Mouse (Mus musculus): ENCODE results near the gene Vti1a.

Gene Vti1a

DNA sequence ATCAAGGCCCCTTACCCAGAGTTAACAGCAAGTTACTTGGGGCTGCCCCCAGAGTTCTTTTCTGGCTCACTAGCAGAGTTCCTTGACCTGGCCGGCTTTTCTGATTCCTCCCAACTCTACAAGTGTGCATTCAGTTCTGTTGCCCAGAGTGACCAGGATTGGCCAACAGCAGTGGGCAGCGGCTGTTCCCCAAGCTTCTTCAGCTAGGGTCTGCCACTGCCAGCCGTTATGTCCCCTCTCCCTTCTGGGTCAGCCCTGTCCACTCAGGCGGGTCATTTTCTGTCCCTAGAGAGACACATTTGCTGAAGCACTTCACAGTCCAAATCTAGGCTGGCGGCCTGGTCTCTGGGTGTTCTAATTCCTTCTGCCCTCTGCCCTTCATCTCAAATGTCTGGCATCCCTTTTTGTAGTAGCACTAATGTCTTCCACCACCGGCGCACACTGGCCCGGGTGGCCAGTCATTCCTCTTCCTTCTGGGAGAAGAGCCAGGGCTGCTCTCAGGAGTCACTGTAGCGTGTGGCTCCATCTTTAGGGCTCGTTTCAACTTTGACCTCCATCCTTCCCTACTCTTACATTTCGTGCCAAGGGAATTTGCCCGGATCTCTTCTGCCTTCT, 305.0 kb downstream of the Vti1a start:
- DNase-seq (ENCODE audit: low spot score): no peak

DNA sequence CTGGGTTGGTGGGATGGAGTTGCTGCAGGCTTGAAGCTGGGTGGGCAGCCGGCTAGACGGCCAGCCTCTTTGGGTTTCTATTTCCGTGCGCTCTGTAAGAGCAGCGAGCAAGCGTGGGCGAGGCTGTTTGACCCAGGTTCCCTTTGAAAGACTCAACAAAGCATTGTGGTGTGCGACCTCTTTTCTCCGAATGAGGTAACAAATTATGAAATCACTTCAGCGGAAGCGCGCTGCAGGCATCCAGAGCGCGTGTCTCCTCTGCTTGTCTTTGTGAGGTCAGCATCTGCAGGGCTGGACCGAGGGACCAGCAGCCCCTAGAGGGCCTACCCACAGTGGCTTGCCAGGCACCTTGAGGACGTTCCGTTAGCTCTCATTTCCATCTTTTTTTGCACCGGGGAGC, 306.7 kb downstream of the Vti1a start:
- no peak for DNase-seq (ENCODE audit: low spot score)

DNA sequence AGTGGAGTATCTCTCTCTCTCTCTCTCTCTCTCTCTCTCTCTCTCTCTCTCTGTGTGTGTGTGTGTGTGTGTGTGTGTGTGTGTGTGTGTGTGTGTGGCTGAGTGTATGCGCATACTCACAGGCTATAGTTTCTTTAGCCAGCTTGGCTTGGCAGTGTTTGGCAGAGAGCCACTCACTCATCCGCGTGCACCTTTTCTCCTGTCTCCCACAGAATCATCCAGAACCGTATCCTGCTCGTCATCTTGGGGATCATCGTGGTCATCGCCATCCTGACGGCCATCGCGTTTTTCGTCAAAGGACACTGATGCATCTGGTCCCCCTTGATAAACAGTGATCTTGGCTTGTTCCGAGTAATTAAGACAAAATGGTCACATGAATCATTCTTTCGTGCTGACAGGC, 307.5 kb downstream of the Vti1a start:
- no peak for DNase-seq (ENCODE audit: low spot score)

DNA sequence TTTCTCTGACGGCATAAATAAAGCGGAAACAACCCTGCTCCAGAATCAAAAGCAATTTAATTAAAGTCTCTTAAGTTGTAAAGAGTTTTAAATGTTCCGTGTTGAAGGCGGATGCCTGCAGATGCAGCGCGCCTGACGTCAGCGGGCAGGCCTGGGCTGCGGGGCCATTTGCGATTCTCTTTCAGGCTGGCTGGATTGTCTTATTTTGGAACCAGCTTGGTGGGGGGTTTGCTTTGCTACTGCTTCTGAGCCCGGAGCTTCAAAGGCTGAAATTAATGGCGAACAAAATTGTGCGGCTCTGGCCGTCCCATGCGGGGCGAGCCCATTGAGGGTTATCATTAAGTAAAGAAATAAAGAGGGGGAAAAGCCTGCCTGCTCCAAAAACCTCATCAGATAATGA, 310.4 kb downstream of the Vti1a start:
- no peak for DNase-seq (ENCODE audit: low spot score)

- no peak for DNase-seq (ENCODE audit: low spot score)
These were observed 310.9 kb downstream of the Vti1a start for GRCm38 (mm10) chr19:55626952-55627351.

DNA sequence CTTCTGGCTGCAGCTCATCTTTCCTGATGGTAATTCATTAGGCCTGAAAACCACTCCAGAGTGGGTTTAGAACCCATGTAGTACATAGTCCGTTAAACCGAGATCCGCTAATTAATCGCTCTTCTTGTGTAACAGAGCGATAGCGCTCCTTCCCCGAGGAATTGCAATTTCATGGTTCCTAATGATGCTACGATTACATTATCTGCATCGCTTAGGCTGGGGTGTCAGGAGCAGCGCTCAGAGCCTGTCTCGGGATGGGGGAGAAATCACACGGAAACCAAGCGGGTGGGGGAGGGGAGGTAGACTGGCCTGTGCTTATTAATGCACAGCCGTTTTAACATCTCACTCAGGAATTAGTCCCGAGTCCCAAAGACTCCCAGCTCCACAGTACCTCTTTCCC, 319.4 kb downstream of the Vti1a start:
- no peak for DNase-seq (ENCODE audit: low spot score)

- DNase-seq (ENCODE audit: low spot score): no peak
These were observed 324.2 kb downstream of the Vti1a start for GRCm38 (mm10) chr19:55640251-55640650.

- no peak for DNase-seq (ENCODE audit: low spot score)
These were observed 325.8 kb downstream of the Vti1a start for GRCm38 (mm10) chr19:55641891-55642290.

GRCm38 (mm10) chr19:55642361-55642760, 326.3 kb downstream of the Vti1a start:
- DNase-seq (ENCODE audit: low spot score): no peak

DNA sequence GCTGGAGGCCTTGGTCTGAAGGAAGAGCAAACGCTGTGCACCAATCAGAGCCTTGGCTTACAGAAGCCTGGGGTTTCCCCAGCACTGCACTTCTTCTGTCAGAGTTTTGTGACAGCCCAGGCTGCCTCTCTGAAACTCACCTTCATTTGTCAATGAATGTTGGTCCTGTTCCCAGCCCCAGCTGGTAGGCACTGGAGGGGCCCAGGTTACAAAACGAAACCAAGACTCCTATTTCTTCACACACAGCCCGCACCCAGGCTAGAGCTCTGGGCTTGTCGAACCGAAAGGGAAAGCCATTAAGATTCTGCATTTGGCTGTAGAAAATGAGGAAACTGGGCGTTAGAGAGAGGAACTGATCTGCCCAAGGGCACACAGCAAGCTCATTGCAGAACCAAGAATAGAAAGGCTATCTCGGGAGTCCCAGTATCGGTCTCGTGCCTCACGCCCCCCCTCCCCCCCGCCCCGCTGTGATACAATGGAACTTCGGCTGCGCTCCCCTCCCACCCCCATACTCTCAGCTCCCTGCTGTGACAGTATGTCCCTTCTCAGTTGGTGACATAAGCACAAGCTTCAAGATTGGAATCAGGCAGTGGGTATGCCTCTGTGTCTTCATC, 327.3 kb downstream of the Vti1a start:
- peak; percentile 32 for DNase-seq (ENCODE audit: low spot score)

- DNase-seq (ENCODE audit: low spot score): no peak
These were observed 327.8 kb downstream of the Vti1a start for GRCm38 (mm10) chr19:55643931-55644330.

DNA sequence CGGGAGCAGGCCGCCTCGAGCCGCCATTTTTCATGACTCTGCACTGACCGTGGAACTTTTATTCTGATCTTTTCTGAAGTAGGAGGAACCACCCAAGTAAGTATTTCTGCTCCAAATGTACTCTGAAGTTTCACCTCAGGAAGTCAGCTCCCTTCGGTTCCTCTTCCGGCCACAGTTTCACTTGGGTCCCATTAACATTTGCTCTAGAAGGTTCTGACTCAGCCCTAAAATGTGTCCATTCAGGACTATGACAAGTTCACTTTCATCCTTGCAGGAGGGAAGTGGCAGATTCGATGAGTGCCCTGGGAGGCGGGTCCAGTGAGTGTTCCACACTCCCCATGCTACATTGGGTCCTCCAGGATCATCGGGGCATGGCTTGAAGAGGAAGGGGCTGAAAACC, 333.3 kb downstream of the Vti1a start:
- no peak for DNase-seq (ENCODE audit: low spot score)

GRCm38 (mm10) chr19:55651017-55651416, 334.9 kb downstream of the Vti1a start:
- DNase-seq (ENCODE audit: low spot score): no peak

GRCm38 (mm10) chr19:55652693-55653265, 336.7 kb downstream of the Vti1a start:
- no peak for DNase-seq (ENCODE audit: low spot score)

DNA sequence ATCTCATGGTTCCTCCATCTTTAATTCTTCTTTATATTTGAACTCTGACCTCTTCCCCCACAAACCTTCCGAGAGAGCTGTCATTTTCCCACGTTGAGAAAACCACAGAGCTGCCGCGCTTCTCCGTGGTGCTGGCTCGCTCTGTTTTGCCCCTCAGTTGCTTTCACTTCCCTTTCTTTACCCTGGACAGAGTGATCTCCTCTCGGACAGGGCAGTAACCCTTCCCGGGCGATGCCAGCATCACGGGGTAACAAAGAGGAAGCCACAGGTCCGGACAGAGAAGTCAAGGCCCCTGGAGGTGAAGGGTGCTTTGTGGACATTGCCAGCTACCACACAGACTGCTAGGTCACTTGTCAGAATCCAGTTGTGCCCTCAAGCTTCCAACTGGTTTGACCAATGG, 344.1 kb downstream of the Vti1a start:
- DNase-seq (ENCODE audit: low spot score): no peak

DNA sequence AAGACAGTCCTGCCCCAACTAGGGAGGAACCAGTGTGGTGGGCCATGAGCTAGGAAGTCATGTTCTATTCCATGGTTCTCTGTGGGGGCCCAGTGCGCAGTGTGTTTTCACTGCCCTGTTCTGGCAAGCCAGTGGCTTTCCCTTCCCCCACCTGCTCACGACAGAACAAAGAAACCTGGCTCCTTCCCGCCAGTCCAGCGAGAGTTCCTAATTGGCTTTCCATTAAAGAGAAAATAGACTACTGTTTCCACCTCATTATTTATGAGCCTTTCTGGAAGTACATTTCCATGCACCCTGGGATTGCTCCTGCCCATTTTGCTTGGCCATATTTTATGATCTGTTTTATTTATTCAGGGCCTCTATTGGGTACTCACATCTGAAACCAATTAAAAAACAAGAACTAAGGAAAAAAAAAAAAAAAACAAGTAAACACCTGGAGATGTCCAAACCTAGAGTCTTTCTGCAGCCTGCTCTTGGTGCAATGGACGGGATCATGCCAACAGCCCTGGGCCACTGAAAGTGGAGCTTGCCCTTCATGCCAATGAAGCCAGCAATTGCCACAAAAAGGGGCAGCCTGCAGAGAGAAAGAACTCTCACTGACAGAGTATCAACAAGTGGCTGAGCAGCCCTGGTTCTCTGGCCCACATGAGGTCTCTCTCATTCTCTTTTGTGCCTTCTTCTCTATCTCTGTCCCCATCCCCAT, 346.6 kb downstream of the Vti1a start:
- no peak for DNase-seq (ENCODE audit: low spot score)

DNA sequence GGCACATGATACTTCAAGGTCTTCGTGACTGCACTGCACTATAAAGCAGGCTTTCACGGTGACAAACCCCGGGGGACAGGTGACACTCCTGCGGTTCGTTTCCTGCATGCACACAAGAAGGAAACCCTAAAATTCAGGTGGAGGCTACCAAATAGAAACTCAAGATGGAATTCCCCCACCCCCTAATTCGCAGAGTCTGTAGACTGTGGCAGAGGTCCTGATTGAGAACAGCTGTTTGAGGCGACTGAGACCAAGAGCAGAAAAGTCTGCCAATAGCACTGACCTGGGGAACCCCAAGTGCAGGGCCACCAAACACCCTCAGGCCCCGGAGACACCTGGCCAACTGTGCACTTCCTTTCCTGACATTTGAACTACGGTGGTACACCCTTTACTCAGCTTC, 351.7 kb downstream of the Vti1a start:
- DNase-seq (ENCODE audit: low spot score): no peak

DNA sequence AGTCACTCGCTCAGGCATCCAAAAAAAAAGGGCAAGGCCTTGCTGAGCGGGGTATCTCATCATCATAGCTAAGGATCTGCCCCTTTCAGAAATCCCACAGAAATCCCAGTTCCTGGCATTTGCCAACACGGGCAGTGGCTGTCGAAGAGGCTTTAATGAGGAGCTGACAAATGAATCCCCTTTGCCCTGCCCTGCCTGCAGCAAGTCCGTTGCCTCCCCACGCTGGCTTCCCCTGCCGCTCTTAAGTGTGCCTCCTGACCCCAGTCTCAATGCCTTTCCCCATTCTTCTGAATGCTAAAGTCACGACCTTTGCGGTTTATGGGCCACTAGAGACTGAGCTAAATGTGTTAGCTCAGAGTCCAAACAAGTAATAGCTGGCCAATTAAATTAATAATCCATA, 352.8 kb downstream of the Vti1a start:
- DNase-seq (ENCODE audit: low spot score): no peak
